Mouse (Mus musculus): ENCODE measurements around the gene Pcyt1a.
A peak's percentile ranks its signal among the peaks of the same experiment; 100 is the strongest.
"Not testable (repeated sequence)": the region's sequence is repeated elsewhere in the genome, so short reads cannot be mapped to it uniquely, and the experiment has no call there.

The Pcyt1a gene

DNA sequence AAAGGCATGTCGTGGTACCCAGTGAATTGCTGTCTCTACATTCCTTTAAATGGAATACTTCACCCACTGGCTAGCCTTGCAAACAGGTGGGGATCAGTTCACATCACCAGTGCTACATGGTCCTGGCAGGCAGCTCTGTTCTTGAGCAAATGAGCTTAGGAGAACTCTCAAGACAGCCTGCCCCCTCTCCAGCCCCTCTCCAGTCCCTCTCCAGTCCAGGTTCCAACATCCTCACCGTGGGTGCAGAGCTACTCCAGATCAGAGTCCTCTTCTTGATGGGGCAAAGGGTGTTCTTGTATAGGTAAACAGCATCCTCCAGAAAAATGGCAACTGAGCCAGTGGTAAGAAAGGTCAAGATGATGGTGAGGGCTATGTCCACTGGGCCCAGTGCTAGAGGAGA lies 48.7 kb downstream of the Pcyt1a start:
- no peak for DNase-seq

DNA sequence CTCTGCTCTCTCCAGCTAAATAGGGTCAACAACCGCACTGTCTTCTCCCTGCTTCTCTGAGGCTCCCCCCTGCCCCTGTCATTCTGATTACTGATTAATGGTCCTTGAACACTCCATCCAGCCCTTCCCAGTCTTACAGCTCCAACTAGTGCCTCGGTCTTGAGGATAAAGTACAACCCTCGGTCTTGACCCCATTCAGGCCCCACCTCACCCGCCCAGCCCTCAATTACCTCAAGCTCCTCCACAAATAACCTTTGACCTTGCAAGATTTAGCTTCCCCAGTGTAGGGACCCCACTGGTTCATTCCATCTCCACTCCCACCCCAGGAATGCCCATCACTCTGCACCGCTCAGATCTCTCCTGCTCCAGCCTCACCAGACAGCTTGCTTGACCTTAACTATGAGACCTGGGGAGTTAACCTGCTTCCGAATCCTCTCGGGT lies 53.7 kb downstream of the Pcyt1a start:
- no peak for DNase-seq

DNA sequence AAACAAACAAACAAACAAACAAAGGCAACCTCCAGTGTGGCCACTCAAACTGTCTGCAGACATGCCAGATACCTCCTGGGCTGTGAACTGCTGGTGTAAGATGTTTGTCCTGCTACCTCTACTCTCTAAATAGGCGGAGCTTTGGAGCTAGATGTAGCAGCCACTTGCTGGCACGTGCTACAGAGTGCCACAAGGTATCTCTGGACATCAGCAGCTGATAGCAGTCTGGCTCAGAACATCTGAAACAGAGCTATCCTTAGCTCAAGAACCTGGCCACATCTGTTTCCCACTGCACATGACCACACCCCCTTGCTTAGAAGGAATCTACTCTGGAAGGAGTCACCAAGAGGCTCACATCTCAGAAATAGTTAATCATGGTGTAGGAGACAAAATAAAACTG lies 54.5 kb downstream of the Pcyt1a start:
- DNase-seq = no peak

DNA sequence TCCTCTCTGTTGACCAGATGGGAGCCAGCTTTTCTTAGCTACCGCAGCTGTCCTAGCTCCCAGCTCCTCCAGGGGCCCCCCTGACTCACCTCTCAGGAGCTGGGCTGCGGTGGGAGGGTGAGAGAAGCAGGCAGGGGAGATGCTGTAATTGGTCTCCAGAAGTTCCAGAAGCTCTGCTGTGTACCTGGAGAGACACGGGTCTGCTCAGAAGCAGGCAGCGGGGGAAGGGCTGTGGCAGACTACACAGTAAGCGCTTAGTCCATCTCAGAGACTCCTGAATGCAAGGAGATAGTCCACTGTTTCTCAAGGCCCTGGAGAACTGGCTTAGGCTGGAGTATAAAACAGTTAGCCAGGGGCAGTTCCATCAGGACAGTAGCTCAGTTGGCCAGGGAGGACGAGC lies 55.3 kb downstream of the Pcyt1a start:
- DNase-seq = no peak

DNA sequence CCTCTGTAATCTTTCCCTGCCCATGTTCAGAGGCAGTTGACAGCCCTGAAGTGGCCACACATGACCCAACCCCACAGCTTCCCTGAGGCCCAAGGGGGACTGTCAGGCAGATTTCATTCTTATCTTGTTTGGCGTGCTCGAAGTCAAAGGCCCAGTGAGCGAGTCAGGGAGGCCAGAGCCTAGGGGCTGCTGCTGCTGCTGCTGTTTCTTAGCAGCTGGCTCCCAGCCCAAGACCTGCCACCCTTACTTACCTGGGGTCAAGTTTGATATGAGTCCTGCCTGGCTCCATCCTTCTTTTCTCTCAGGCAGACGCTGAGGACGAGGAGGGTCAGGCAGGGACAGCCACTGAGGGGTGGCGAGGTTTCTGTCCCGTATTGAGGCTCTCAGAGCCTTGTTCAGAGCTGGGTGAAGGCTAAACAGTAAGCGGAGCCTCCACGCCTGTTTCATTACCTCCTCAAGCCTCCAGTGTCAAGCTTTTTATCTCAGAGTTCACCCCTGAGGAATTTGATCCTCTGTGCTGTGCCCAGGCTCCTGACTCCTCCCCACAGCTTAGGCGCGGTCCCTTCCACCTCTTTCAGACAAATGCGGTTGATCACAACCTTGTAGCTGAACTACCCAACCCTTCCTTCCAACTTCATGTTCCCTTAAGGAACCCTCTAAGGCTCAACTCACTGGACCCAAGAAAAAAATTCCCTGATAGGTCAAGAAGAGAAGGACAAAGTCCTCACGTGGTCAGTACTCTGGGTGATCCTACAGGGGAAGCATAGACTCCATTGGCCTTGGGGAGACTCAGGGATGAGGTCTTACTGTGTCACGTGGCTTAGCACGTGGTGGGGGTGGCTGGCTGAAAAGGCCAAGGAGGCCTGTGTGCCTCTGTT lies 56.8 kb downstream of the Pcyt1a start, which contains the start of gene Slc51a:
Gene Slc51a (minus strand): TSS at position 646 of the 878 bp plus-strand sequence.
- DNase-seq = no peak

DNA sequence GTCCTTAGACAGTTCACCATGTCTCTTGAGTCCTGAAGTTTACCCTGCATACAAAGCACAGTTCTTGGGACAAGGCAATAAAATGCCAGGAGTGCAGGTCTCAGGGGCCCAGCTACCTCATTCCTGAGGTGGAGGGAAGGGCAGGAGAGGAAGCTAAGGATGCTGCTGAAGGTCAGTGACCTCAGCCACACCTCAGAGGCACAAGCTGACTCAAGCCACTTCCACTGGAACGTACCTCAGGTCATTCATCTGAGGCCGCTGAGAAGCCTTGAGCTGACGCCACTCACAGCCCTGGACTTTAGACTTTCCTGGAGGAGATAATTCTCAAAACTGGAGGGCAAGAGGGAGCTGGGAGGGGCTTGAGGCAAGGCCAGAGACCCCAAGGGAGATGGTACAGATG lies 58.2 kb downstream of the Pcyt1a start:
- DNase-seq = no peak

DNA sequence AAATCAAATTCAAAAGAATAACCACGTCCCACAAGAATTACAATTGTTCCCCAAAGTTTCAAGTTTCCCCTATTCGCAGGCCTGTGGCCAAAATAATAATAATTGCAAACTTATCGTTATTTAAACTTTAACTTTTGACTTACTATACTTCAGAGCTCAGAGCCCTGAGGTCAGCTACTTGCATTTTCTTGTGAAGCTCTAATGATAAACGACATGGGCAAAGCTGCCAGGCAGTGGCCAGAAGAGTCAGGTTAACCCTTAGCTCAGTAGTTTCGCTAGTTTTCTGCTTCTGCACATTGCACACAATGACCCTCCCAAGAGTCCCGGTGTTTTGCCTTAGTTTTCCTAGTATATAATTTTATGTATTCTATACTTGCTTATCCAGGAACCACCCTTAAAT lies 63.6 kb downstream of the Pcyt1a start:
- DNase-seq = not testable (repeated sequence)

DNA sequence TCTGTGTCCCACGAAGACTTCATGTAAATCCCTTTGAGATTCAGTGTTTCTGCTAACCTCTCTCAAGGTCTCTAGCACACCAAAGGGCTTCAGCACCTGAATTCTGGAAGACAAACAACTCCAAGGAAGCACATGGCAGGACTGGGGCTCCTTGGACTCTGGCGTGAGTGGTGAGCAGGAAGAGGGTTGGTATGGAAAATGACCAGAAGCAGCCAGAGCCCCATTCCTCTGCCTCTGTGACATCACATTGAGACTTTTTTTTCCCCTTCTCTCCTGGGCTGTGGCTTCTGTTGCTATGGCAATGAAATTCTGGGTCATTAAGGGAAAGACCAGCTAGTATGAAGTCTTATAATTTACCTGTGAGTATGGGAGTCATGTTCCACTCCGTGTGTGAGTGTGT lies 65.2 kb downstream of the Pcyt1a start, which contains the start of gene Zdhhc19:
Gene Zdhhc19 (plus strand): TSS at position 301 of the 400 bp plus-strand sequence.
- DNase-seq = no peak

DNA sequence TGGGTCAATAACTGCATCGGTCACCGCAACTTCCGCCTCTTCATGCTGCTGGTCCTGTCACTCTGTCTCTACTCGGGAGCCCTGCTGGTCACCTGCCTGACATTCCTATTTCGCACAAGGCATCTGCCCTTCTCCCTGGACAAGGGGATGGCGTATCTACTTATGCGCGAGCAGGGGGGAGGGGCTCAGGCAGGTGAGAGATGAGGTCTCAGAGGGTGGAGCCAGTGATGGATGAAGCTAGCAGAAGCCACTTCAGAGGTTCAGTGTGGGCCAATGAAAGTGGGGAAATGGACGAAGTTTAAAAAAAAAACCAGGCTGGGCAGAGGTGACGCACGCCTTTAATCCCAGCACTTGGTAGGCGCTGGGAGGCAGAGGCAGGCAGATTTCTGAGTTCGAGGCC lies 68.3 kb downstream of the Pcyt1a start:
- no peak for DNase-seq

DNA sequence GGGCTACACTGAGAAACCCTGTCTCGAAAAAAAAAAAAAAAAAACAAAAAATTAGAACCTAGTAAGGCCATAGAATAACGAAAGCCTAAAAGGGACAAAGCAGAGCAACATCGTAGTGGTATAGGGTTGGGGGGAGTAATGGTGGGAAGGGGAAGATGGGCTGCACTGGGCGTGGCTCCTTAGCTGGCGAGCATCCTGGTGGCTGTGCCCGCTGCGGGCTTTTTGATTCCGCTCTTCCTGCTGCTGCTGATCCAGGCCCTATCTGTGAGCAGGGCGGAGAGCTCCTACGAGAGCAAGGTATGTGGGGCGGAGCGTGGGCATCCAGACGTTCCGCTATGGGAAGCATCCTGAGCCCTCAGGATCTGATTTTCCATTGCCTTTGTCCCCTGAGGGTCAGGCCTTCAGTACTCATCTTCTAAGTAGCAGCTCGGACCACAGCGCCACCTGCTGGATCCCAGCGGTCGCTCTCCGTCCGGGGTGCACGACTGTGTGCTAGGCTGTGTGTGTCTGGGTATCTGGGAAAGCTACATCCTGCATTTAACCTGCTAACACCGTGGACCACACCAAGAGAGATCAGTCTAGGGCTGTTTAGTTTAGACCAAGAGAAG lies 68.8 kb downstream of the Pcyt1a start:
- DNase-seq = peak; percentile 85

DNA sequence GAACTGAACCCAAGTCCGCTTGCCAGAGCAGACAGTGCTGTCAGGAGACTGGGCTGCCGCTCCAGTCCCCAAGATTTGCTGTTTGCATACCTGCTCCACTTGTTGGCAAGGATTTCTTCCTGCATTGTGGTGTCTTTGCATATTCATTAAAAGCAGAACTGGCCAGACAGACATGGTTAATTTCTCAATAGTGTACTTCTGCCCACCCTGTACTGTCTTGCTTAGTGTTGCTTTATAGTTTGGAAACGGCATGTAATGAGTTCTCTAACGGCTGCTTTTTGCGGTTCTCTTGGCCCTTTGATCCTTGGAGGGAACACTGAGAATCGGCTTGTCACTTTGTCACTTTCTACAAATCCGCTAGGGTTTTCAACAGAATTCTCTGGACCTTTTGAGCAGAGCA lies 70.7 kb downstream of the Pcyt1a start:
- DNase-seq = no peak

DNA sequence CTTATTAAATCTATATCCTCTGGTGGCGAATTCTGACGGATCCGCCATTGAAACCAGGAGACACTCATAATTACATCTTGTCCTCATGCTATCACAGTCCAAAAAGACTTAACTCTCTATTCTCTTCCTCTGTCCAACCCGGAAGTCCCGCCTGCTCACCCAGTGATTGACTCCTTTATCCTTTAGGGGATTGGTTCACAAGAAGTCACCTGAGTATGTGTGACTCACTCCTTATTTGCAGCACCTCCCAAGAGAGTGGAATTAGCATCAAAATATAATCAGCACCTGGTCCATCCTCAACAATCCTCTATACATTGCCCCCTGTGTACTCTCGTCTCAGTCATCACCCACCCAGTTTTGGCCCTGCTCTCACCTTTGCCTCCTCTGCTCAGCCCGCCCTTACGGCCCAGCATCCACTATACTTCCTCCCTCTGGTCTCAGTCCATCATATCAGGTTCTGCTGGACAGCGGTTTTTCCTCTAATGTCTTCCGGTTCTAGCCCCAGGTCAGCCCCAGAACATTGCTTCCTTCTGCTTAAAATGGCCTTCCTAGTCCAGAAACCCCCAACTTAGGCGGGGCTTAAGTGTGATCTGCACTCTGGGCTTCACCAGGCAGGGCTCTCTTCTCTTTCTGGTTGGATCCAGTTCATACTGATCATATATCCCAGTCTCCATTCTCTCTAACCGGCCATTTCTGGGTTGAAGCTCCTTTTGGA lies 72.1 kb downstream of the Pcyt1a start:
- no peak for DNase-seq

DNA sequence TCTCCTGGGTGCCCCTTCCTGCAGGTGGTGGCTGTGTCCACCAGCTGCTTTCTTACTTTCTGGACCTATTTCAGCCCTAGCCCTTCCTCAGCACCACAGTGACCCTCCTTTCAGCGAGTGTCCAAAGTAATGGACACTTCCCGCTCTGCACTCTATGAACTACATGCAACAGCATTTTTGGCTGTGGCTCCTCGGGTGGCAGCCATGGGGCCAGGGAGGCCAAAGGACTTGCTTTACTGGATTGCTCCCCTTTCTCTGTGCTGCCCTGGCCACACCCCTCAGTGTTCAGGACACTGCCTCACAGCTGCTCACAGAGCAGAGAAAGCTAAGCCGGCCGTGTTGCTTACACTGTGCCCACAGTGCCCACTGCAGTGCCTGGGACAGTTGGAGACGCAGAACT lies 72.9 kb downstream of the Pcyt1a start:
- no peak for DNase-seq

DNA sequence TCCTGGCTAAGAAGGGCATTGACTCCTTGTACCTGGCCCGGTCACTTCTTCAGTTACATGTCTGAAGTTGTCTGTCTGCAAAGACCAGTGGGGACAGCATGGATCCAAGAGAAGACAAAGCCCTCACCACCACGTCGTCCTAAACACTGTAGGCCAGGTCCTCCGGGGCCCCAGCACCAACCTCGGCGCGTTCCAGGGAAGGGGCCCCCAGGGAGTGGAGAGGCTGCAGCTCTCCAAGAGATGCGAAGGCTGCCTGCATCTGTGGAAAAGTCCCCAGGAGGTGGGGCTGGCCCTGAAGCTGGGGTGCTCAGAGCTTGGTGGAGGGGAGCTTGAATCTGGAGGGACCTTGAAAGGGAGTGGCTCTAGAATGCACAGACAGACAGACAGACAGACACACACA lies 75.6 kb downstream of the Pcyt1a start:
- DNase-seq = no peak

DNA sequence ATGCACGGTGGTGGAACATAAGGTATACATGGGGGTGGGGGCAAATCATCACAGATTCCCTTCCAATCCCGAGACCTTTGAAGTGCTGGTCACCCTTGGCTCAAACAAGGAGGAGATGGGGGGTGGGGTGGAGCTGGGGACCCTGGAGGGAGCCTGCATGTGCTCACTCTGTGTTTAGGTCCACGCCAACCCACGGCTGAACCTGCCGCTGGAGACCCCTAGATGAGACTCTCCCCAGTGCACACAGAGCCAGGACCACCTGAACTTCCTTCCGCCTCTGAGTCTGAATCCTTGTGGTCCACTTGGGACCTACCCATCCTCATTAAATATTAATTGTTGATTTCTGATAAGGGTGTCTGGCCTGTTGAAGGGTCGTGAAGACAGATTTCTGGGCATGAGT lies 76.1 kb downstream of the Pcyt1a start:
- DNase-seq = no peak

DNA sequence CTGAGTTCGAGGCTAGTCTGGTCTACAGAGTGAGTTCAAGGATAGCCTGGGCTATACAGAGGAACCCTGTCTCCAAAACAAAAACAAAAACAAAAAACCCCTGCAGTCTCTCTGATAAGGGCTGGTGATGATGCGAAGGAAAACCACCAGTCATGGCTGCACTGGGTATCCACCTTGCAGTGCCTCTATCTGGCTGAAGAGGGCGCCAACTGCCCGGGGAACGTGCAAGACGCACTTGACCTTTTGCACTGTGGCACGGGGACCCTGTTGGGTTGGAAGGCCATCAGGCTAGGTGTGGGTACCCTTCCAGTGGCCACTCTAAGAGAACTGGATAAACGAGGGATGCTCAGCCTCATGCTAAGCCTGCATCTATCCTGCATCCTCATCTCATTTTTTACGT lies 76.7 kb downstream of the Pcyt1a start:
- DNase-seq = peak; percentile 60

DNA sequence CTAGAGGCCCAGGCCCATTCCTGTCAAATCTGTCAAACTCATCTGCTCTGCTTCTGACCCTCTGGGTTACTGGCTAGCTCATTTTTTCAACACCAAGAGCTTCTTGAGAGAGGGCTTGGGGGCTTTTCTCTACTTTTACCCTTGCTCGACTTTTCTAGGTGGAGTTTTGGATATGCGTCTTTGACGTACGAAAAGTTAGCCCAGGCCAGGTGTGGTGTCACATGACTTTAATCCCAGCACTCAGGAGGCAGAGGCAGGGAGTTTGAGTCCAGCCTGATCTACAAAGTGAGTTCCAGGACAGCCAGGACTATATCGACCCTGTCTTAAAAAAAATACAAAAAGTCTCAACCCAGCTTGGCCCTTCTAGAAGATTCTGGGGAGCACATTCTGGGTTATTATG lies 77.3 kb downstream of the Pcyt1a start:
- no peak for DNase-seq

DNA sequence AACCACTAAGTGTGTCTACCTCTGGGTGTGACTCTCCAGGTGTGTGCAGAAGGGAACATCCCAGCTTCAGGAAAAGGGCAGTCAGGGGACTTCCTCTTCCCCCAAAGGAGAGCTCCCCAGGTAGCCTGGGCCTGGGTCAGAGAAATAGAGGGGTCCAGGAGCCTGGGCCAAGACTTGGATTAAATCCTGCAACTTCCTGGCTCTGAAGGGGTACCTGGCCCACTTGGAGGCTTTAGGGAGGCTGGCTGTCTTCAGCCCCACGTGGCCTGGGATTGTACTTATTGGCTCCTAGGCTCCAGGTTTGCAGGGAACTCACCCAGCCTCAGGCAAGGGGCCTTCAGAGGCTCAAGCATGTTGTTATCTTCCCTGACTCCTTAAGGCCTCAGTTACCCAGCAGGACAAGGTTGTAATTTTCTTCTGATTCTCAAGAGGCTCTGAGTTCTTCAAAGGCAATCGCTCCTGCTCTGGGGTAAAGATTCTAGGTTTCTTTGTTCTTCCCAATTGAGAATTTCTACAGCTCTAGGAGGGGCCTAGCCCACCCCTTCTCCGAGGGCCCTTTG lies 77.9 kb downstream of the Pcyt1a start:
- no peak for DNase-seq

DNA sequence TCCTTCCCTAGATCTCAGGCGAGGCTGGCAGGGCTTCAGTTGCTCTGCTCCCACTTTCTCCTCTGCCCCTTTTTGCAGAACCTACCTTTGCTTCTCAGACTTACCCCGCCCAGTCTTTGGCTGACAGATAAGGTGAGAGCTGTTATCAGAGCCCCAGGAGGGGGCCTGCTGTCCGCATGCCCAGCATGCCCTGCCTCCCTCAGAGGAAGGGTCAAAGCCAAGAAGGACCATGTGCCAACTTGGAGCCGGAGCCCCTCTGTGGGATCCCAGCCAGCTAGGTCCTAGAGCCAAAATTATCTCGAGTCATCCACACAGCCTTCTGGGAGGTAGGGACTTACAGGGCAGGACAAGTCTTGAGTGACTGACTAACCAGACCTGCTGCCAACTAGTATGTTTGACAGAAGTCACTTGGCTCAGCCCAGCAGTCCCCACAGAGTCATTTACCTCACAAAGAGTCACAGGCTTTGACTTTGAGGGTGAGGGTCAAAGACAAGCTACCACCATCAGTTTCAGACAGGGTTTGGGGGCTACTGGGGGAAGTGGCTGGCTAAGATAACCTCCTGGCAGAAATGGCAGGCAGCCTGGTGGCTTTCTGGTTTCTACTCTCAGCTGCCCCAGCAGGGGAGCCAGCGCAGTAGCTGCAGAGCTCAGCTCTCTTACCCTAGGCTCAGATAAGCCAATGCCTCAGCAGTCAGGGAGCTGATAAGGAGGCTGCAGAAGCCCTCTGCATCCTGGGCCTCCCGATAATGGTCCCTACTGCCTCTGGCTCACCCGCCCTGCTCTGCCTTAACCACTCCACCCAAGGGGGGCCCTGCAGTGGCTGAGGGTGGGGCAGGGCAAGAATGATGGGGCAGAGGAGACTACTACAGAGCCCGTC lies 78.6 kb downstream of the Pcyt1a start:
- no peak for DNase-seq

DNA sequence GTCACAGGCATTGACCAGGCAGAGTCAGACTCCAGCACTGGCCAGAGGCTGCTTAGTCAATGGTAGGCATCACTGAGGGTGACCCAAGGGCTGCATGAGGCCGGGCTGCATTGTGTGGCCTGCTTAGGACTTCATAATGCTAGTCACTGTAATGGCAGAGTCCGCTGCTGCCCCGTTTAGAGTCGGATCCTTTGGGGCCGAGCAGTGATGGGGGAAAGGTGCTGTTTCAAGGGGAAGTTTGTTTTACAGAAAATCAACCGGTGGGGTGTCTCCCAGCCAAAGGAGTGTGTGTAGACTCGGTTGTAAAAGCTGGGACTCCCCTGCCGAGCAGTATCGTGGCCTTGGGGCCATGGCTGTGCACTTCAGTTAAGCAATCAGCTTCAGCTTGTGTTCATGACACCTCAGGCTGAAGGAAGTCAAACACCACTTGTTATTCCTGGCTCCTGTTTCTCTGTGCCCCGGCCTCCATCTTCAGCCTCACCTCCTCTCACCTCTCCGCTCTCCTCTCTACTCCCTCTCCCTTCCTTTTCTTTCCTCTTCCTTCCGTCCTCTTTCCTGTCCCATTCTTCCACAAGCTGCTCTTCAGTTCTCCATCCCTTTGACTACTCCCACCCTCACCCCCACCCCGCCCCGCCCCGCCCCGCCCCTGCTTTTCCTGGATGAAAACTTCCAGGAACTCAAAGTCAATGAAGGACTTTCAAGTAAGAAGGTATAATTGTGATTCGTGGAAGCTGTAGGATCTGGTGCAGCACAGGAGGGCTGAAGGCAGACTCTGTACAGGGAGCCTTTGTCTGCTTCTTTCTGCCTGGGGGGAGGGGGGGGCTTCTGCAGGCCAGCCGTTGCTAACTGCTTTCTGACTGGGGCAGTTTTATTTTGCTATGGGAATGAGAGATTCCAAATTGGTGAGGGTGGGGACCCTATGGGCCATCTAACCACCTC lies 79.9 kb downstream of the Pcyt1a start:
- no peak for DNase-seq

DNA sequence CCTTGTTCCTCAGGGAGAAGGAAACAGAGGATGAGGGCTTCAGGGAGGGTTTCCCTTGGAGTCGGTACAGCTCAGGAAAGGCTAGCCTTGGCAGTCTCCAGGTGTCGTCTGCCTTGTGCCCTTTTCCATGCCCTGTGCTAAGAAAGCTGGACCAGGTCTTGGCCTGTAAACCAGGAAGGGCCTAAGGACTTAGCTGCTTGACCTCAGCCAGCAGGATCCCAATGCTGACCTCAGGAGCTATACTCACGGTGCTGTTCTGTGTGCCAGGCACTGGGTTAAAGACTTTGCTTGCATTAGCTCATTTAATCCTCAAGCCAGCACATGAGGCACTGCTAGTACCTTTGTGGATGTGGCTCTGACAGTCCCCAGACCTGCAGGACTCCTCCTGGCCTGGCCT lies 80.6 kb downstream of the Pcyt1a start:
- no peak for DNase-seq

All from right cerebral cortex, adult 18-20 months (tissue).